Mouse (Mus musculus) testis, adult 2 months (tissue): ENCODE data around the gene Kif3a.

Experiments used
- CTCF ChIP-seq: fragments of 200-500 bp; IDR thresholded peaks from 2 replicates; pipeline ENCODE4 v1.5.1; 2012; ENCODE audit warnings: low read depth, mild to moderate bottlenecking, inconsistent platforms, low read length, moderate library complexity; ENCODE audit not compliant: control insufficient read depth, insufficient read depth, insufficient replicate concordance
- POLR2A ChIP-seq: fragments of 200-500 bp; IDR thresholded peaks from 2 replicates; pipeline ENCODE4 v1.6.1; 2012; ENCODE audit warnings: low read depth, mild to moderate bottlenecking, inconsistent platforms, low read length, moderate library complexity; ENCODE audit not compliant: control insufficient read depth

DNA sequence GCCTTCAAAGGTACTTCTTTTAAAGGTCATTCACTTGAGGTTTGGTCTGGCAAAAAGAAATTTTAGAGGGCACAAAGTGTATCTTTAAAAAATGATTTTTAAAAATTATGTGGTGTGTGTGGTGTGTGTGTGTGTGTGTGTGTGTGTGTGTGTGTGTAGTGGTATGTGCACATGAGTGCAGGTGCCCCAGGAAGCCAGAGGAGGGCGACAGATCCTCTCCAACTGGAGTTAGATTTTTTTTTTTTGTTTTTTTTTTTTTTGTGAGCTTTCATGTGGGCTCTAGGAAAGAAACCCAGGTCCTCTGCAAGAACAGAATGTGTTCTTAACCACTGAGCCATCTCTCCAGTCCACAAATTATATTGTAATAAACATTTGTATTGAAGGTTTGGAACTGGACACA, 16.5 kb upstream of the Kif3a start:
- no peak for TF ChIP-seq POLR2A
- TF ChIP-seq CTCF, result no peak
